Mouse (Mus musculus): ENCODE data around the gene Tut7. TPM values are rescaled to one million over a fixed set of nuclear protein-coding genes. Genes with fewer than 3 reads are reported as not detected.
A peak's percentile ranks its signal among the peaks of the same experiment; 100 is the strongest.

Gene Tut7
- polyA plus RNA-seq (2012; rRNA removed), result 21.7 and 40.3 TPM in 2 replicates
- polyA plus RNA-seq (2014; fragmentation: Nextera tagmentation; extraction: Ambion mirVana), result 45.3 and 47.0 TPM in 2 replicates

- H3K9me3 ChIP-seq (ENCODE audit: control insufficient read depth, low read length), result no peaks in the 10 kb centered on the region
- H3K27ac ChIP-seq, result peak within 1 kb of the TSS; percentile 85
- H3K36me3 ChIP-seq (replicated peaks; ENCODE audit: control insufficient read depth, insufficient read depth, low read depth), result peaks cover 41% of the 10 kb centered on the region
- H3K4me1 ChIP-seq (replicated peaks; ENCODE audit: control insufficient read depth in 2 of 2, insufficient read depth in 2 of 2, low read length in 1 of 2), result peaks cover 15 to 19% of the 10 kb centered on the region in 2 experiments
- H3K4me3 ChIP-seq (ENCODE audit: insufficient read depth in 1 of 2, low read depth in 2 of 2, low read length in 2 of 2), result peak within 1 kb of the TSS; percentile 76 to 78
- under 1% methylated on average over 94 of the region's 100 CpGs for whole genome bisulfite sequencing (ENCODE audit: insufficient replicate concordance)
- peak within 1 kb of the TSS; percentile 98 for H3K4me2 ChIP-seq (ENCODE audit: low read depth)
- TF ChIP-seq CTCF (IDR thresholded peaks at IDR 0.05; ENCODE audit: low read depth) (no peak), EP300 (IDR thresholded peaks at IDR 0.05; ENCODE audit: low read depth) (peak; percentile 41; the same call in 1 of the 2 replicates)
- peak; percentile 92 to 94 (median 94) for DNase-seq (ENCODE audit: low read depth in 3 of 3, low spot score in 3 of 3)
- peak; percentile 96 for ATAC-seq (ENCODE audit: insufficient read depth)
- H3K27me3 ChIP-seq (ENCODE audit: control insufficient read depth, insufficient read depth, low read length), result no peaks in the 10 kb centered on the region
- peak within 1 kb of the TSS; percentile 95 for H3K9ac ChIP-seq (replicated peaks)
Measured at GRCm38 (mm10) chr13:59822507-59823462, at the start of gene Tut7. TSS of gene Tut7 (minus strand) at chr13:59823147.

DNA sequence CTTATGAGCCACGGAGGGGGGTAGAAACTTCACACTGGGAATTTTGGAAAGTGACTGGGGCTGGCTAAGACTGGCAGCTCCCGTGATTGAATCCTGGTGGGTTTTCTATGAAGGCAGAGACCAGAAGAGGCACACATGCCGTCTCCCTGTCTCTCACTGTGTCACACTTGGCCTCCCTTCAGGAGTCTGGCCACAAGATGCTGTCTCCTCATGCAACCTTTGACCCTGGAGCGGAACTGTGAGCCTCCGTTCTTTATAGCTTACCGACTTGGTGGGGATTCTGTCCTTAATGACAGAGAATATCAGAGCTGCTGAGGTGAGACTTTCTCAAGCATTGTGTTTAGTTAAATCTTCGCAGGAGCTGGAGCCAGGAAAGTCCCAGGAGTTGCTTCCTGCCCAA lies 49.5 kb upstream of the Tut7 start:
- no peak for DNase-seq (ENCODE audit: low read depth in 3 of 3, low spot score in 3 of 3)

DNA sequence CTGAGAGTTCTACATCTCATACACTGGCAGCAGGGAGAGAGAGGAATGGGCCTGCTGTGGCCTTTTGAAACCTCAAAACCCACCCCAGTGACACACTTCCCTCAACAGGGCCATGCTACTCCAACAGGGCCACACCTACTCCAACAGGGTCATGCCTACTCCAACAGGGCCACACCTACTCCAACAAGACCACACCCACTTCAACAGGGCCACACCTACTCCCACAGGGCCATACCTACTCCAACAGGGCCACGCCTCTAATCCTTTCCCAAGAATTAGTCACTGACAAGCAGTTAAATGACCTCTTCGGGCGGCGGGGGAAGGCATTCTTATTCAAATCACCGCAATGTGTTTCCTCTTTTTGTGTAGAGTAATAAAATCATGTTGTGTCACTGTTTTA lies 47.1 kb upstream of the Tut7 start:
- Histone ChIP-seq H3K4me3 (ENCODE audit: insufficient read depth in 1 of 2, low read depth in 2 of 2, low read length in 2 of 2) (no peak overlapping the region), H3K4me2 (ENCODE audit: low read depth) (no peak overlapping the region), H3K27me3 (ENCODE audit: control insufficient read depth, insufficient read depth, low read length) (no peaks in the 10 kb centered on the region), H3K27ac (no peak overlapping the region), H3K9me3 (ENCODE audit: control insufficient read depth, low read length) (no peaks in the 10 kb centered on the region), H3K9ac (replicated peaks) (no peak overlapping the region), H3K36me3 (replicated peaks; ENCODE audit: control insufficient read depth, insufficient read depth, low read depth) (no peaks in the 10 kb centered on the region), H3K4me1 (replicated peaks; ENCODE audit: control insufficient read depth in 2 of 2, insufficient read depth in 2 of 2, low read length in 1 of 2) (peaks cover 0 to 7% of the 10 kb centered on the region in 2 experiments; a peak in 2 of 4 replicates)
- DNase-seq (ENCODE audit: low read depth in 3 of 3, low spot score in 3 of 3), result peak in 1 of 3 experiments; percentile 30
- no peak for ATAC-seq (ENCODE audit: insufficient read depth)
- TF ChIP-seq CTCF (IDR thresholded peaks at IDR 0.05; ENCODE audit: low read depth), result no peak
- no peak for TF ChIP-seq EP300 (IDR thresholded peaks at IDR 0.05; ENCODE audit: low read depth)
- 72% methylated on average over 5 of the region's 5 CpGs for WGBS (ENCODE audit: insufficient replicate concordance)

More for the DNA sequence above, 49.5 kb upstream of the Tut7 start:
- H3K9me3 ChIP-seq (ENCODE audit: control insufficient read depth, low read length), result no peaks in the 10 kb centered on the region
- WGBS (ENCODE audit: insufficient replicate concordance), result 68% methylated on average over 7 of the region's 7 CpGs
- H3K27ac ChIP-seq, result no peak overlapping the region
- no peak overlapping the region for H3K9ac ChIP-seq (replicated peaks)
- H3K4me1 ChIP-seq (replicated peaks; ENCODE audit: control insufficient read depth in 2 of 2, insufficient read depth in 2 of 2, low read length in 1 of 2), result peaks cover 4 to 12% of the 10 kb centered on the region in 2 experiments
- H3K4me3 ChIP-seq (ENCODE audit: insufficient read depth in 1 of 2, low read depth in 2 of 2, low read length in 2 of 2), result no peak overlapping the region
- no peaks in the 10 kb centered on the region for H3K27me3 ChIP-seq (ENCODE audit: control insufficient read depth, insufficient read depth, low read length)
- H3K4me2 ChIP-seq (ENCODE audit: low read depth), result no peak overlapping the region
- no peak for ATAC-seq (ENCODE audit: insufficient read depth)
- no peak for TF ChIP-seq EP300 (IDR thresholded peaks at IDR 0.05; ENCODE audit: low read depth)
- TF ChIP-seq CTCF (IDR thresholded peaks at IDR 0.05; ENCODE audit: low read depth), result no peak
- no peaks in the 10 kb centered on the region for H3K36me3 ChIP-seq (replicated peaks; ENCODE audit: control insufficient read depth, insufficient read depth, low read depth)

DNA sequence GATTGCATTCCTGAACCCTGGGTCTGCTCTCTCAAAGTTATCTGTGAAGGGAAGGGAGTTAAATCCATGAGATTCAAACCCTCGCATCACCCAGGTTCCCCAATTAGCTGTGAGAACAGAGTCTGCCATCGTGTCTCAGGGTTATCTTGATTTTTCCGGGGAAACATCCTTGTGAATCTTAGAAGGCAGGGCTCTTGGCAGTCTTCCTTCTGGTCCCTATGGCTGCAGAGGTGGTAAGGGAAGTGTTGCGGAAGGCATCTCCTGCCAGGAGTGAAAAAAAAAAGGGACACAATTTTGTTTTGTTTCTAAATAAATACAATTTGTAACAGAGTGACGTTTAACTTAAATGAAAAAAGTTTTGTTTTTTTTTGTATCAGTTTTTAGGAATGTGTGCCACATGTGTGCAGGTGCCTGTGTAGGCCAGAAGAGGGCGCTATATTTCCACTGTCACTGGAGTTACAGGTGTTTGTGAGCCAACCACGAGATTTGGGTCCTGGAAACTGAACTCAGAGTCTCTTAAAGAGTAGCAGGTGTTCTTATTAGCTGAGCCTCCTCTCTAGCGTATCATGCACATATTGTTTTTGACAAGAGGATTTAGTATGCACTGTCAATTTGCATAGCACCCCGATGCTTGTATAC lies 45.2 kb upstream of the Tut7 start:
- DNase-seq (ENCODE audit: low read depth in 3 of 3, low spot score in 3 of 3), result no peak
- no peaks in the 10 kb centered on the region for H3K27me3 ChIP-seq (ENCODE audit: control insufficient read depth, insufficient read depth, low read length)
- ATAC-seq (ENCODE audit: insufficient read depth), result no peak
- H3K4me2 ChIP-seq (ENCODE audit: low read depth), result no peak overlapping the region
- H3K9ac ChIP-seq (replicated peaks), result no peak overlapping the region
- no peak overlapping the region for H3K4me3 ChIP-seq (ENCODE audit: insufficient read depth in 1 of 2, low read depth in 2 of 2, low read length in 2 of 2)
- no peaks in the 10 kb centered on the region for H3K36me3 ChIP-seq (replicated peaks; ENCODE audit: control insufficient read depth, insufficient read depth, low read depth)
- no peaks in the 10 kb centered on the region for H3K9me3 ChIP-seq (ENCODE audit: control insufficient read depth, low read length)
- TF ChIP-seq CTCF (IDR thresholded peaks at IDR 0.05; ENCODE audit: low read depth) (peak; percentile 45), EP300 (IDR thresholded peaks at IDR 0.05; ENCODE audit: low read depth) (no peak)
- WGBS (ENCODE audit: insufficient replicate concordance), result 66% methylated on average over 9 of the region's 9 CpGs
- no peak overlapping the region for H3K27ac ChIP-seq
- no peaks in the 10 kb centered on the region for H3K4me1 ChIP-seq (replicated peaks; ENCODE audit: control insufficient read depth in 2 of 2, insufficient read depth in 2 of 2, low read length in 1 of 2)

- no peaks in the 10 kb centered on the region for H3K27me3 ChIP-seq (ENCODE audit: control insufficient read depth, insufficient read depth, low read length)
- H3K4me3 ChIP-seq (ENCODE audit: insufficient read depth in 1 of 2, low read depth in 2 of 2, low read length in 2 of 2), result no peak overlapping the region
- DNase-seq (ENCODE audit: low read depth in 3 of 3, low spot score in 3 of 3), result no peak
- no peaks in the 10 kb centered on the region for H3K9me3 ChIP-seq (ENCODE audit: control insufficient read depth, low read length)
- WGBS (ENCODE audit: insufficient replicate concordance), result 56% methylated on average over 7 of the region's 7 CpGs
- TF ChIP-seq CTCF (IDR thresholded peaks at IDR 0.05; ENCODE audit: low read depth) (no peak), EP300 (IDR thresholded peaks at IDR 0.05; ENCODE audit: low read depth) (no peak)
- no peaks in the 10 kb centered on the region for H3K4me1 ChIP-seq (replicated peaks; ENCODE audit: control insufficient read depth in 2 of 2, insufficient read depth in 2 of 2, low read length in 1 of 2)
- no peak overlapping the region for H3K9ac ChIP-seq (replicated peaks)
- ATAC-seq (ENCODE audit: insufficient read depth), result no peak
- H3K27ac ChIP-seq, result no peak overlapping the region
- H3K36me3 ChIP-seq (replicated peaks; ENCODE audit: control insufficient read depth, insufficient read depth, low read depth), result no peaks in the 10 kb centered on the region
- no peak overlapping the region for H3K4me2 ChIP-seq (ENCODE audit: low read depth)
Measured at GRCm38 (mm10) chr13:59867103-59867502, 44.2 kb upstream of the Tut7 start.

All from liver, embryonic 14.5 days (tissue).